Mouse (Mus musculus) C2C12 (cell line): Measurements from ENCODE around the gene Slamf6.

Source experiments
- CTCF ChIP-seq: IDR thresholded peaks from one replicate; pipeline ENCODE4 v1.5.1; 2011; ENCODE audit not compliant: control insufficient read depth, insufficient read depth, insufficient read length
- MAX ChIP-seq: IDR thresholded peaks from one replicate; pipeline ENCODE4 v1.6.1; 2011; ENCODE audit warnings: mild to moderate bottlenecking, control low read depth

DNA sequence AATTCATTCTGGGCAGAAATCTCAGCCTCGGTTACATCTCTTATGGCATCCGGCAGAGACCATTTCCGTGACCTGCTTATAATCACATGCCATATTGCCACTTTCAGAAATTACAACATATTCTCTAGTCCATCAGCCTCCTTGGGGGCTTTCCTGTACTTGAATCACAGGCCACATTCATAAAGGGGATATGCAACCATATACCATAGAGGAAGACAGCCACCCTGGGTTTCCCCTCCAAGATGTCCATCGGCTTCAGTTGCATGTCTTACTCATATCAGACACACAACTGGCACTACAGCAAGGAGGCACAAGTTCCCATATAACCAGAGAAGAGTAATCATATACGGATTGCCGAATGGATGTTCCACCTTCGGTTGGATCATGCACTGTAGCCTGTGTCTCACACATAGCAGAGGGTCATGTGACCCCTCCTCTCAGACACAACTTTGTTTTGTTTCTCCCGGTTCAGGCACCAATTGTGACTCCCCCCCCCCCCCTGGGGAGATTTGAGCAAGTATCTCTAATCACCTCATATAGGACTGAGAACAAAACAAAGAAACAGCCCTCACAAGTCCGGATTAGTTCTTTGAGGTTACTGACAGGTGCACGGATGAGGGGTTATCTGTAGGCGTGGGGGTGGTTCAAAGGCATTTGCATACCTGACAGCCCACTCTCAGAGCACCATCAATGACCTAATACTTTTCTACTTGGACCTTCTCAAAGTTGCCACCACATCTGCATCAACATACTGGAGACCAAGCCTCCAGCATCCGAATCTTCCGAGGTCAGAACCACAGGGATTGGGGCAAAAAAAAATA, 1.5 kb upstream of the Slamf6 start:
- TF ChIP-seq CTCF: no peak
- TF ChIP-seq MAX: no peak
